Mouse (Mus musculus): ENCODE results near the gene Pask.

- TF ChIP-seq CTCF (IDR thresholded peaks at IDR 0.05; ENCODE audit: control insufficient read depth, insufficient read depth, low read length), result no peak
- no peak for TF ChIP-seq POLR2A (IDR thresholded peaks at IDR 0.05; ENCODE audit: borderline replicate concordance, control insufficient read depth, low read depth, low read length)
These were observed 51.3 kb downstream of the Pask start for GRCm38 (mm10) chr1:93292006-93292405.
